Mouse (Mus musculus): Measurements from ENCODE around the gene G2e3. TPM values are rescaled to one million over a fixed set of nuclear protein-coding genes. Genes with fewer than 3 reads are reported as not detected.

The G2e3 gene
- 25.5 and 31.9 TPM in 2 replicates for total RNA-seq (2015)
- 25.9 and 27.8 TPM in 2 replicates for total RNA-seq (2017)

- ATAC-seq (replicated peaks; ENCODE audit: poor library complexity), result peak; percentile 94
These were observed at the start of gene G2e3 for GRCm38 (mm10) chr12:51347988-51348697. Gene G2e3 (plus strand): TSS chr12:51348061.

- no peak for ATAC-seq (replicated peaks; ENCODE audit: poor library complexity)
These were observed 24.3 kb upstream of the G2e3 start for GRCm38 (mm10) chr12:51323604-51324003.

GRCm38 (mm10) chr12:51326819-51327218 lies 21.0 kb upstream of the G2e3 start:
- ATAC-seq (replicated peaks; ENCODE audit: poor library complexity), result no peak

- no peak for ATAC-seq (replicated peaks; ENCODE audit: poor library complexity)
These were observed 10.8 kb upstream of the G2e3 start for GRCm38 (mm10) chr12:51337014-51337413.

- peak; percentile 50 for ATAC-seq (replicated peaks; ENCODE audit: poor library complexity)
These were observed 1.7 kb upstream of the G2e3 start for GRCm38 (mm10) chr12:51346121-51346520.

- ATAC-seq (replicated peaks; ENCODE audit: poor library complexity), result no peak
These were observed 787 bp downstream of the G2e3 start for GRCm38 (mm10) chr12:51348698-51348998.

GRCm38 (mm10) chr12:51355296-51355695 lies 7.4 kb downstream of the G2e3 start:
- peak; percentile 46 for ATAC-seq (replicated peaks; ENCODE audit: poor library complexity)

GRCm38 (mm10) chr12:51361294-51361693 lies 13.4 kb downstream of the G2e3 start:
- no peak for ATAC-seq (replicated peaks; ENCODE audit: poor library complexity)

GRCm38 (mm10) chr12:51362898-51363297 lies 15.0 kb downstream of the G2e3 start:
- no peak for ATAC-seq (replicated peaks; ENCODE audit: poor library complexity)

GRCm38 (mm10) chr12:51368504-51368903 lies 20.6 kb downstream of the G2e3 start:
- no peak for ATAC-seq (replicated peaks; ENCODE audit: poor library complexity)

GRCm38 (mm10) chr12:51377003-51377887 lies 29.4 kb downstream of the G2e3 start, which contains the start of gene Scfd1:
Gene Scfd1 (plus strand): TSS chr12:51377510.
- peak; percentile 100 for ATAC-seq (replicated peaks; ENCODE audit: poor library complexity)

- no peak for ATAC-seq (replicated peaks; ENCODE audit: poor library complexity)
These were observed 30.0 kb downstream of the G2e3 start for GRCm38 (mm10) chr12:51377888-51378190.

- no peak for ATAC-seq (replicated peaks; ENCODE audit: poor library complexity)
These were observed 52.0 kb downstream of the G2e3 start for GRCm38 (mm10) chr12:51399871-51400270.

GRCm38 (mm10) chr12:51402060-51402698 lies 54.3 kb downstream of the G2e3 start:
- ATAC-seq (replicated peaks; ENCODE audit: poor library complexity), result peak; percentile 80

- no peak for ATAC-seq (replicated peaks; ENCODE audit: poor library complexity)
These were observed 56.2 kb downstream of the G2e3 start for GRCm38 (mm10) chr12:51403987-51404586.

GRCm38 (mm10) chr12:51411362-51411761 lies 63.5 kb downstream of the G2e3 start:
- ATAC-seq (replicated peaks; ENCODE audit: poor library complexity), result no peak

Other genes starting within 250 kb of the G2e3 start
- 74.0 and 75.1 TPM in 2 replicates for gene Scfd1, start 29.4 kb downstream of the G2e3 start, total RNA-seq (2015)
- gene Scfd1, start 29.4 kb downstream of the G2e3 start, total RNA-seq (2017), result 89.9 and 98.9 TPM in 2 replicates
- not detected in 2 replicates for gene Coch, start 245.3 kb downstream of the G2e3 start, total RNA-seq (2015)
- gene Coch, start 245.3 kb downstream of the G2e3 start, total RNA-seq (2017), result not detected in 2 replicates